ENCODE assay signal across 15 mouse cellular contexts in genomic region chr8:48636979-48637378, GRCm38 (mm10).
"Had no signal": no experiment of that assay in that cellular context is flagged by ENCODE, and none has a peak within 500 bp of the region (broad histone marks: within the 10 kb centered on the region; RNA-seq: fewer than 3 reads in every experiment).

No protein-coding gene starts in this region.

- H3K9ac ChIP-seq: neural tube, embryonic 12.5 days; neural tube, embryonic 13.5 days; neural tube, embryonic 15.5 days; stomach, embryonic 15.5 days had no signal

- H3K4me1 ChIP-seq: neural tube, embryonic 12.5 days; neural tube, embryonic 15.5 days; stomach, embryonic 15.5 days had no signal

- H3K36me3 ChIP-seq: neural tube, embryonic 12.5 days; neural tube, embryonic 13.5 days; neural tube, embryonic 15.5 days; stomach, embryonic 15.5 days had no signal

- H3K9me3 ChIP-seq: neural tube, embryonic 12.5 days; neural tube, embryonic 13.5 days; neural tube, embryonic 15.5 days; stomach, embryonic 15.5 days had no signal

- H3K4me3 ChIP-seq: neural tube, embryonic 12.5 days; neural tube, embryonic 13.5 days; neural tube, embryonic 15.5 days; stomach, embryonic 15.5 days had no signal

- H3K27me3 ChIP-seq: neural tube, embryonic 12.5 days; neural tube, embryonic 13.5 days; neural tube, embryonic 15.5 days; stomach, embryonic 15.5 days had no signal

- H3K27ac ChIP-seq: neural tube, embryonic 12.5 days; neural tube, embryonic 13.5 days; neural tube, embryonic 15.5 days; stomach, embryonic 15.5 days; stomach, postnatal 0 days had no signal

- H3K4me2 ChIP-seq: neural tube, embryonic 12.5 days; neural tube, embryonic 13.5 days; neural tube, embryonic 15.5 days; stomach, embryonic 15.5 days had no signal

- DNase-seq: retina, postnatal 1 day; right cerebral cortex, adult 18-20 months; right cerebral cortex, postnatal 14 days; right cerebral cortex, postnatal 25 days; right cerebral cortex, postnatal 4 days; spleen, adult 18-20 months; thymus, adult 2 months; thymus, postnatal 14 days; thymus, postnatal 25 days; thymus, postnatal 4 days had no signal
